Mouse (Mus musculus) megakaryocyte, embryonic 14.5 days (primary cell): ENCODE results near the gene Fastkd1.

ENCODE experiments used
- FLI1 ChIP-seq: IDR thresholded peaks from 2 replicates; pipeline ENCODE4 v1.6.1; 2012; ENCODE audit warnings: low read length, inconsistent platforms, mixed read lengths
- GATA1 ChIP-seq: IDR thresholded peaks from 3 replicates; pipeline ENCODE4 v1.6.1; 2012; ENCODE audit warnings: mixed read lengths, low read length, inconsistent platforms, borderline replicate concordance

- TF ChIP-seq GATA1: no peak
- no peak for TF ChIP-seq FLI1
Observed at GRCm38 (mm10) chr2:69693501-69693900, 19.8 kb downstream of the Fastkd1 start.
